Mouse (Mus musculus): ENCODE measurements at regions not wholly inside any gene's neighbourhood (a gene's known extent, or its start where the extent isn't known, plus 50 kb on each side); places are given as distances from the start of the nearest gene placed in this dataset.

DNA sequence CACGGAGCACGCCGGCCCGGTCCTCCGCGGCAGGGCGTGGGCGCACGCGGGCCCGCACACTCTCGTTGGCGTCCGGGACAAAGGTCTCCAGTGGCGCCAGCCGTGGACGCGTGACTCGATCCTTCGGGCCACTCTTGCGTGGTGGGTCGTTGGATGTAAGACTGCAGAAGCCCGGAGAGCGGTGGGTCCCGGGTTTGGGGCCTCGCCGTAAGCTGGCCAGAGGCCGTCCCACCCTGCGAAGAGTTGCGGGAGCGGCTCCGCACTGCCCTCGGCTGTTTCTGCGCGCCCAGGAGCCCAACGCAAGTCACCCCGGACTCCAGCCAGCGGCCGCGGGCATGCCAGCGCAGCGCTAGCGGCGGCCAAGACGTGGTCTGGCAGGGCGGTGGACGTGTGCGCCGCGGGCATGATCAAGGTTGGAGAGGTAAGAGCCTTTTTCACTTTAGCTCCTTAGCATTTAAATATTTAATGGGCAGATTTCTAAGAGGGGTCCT, 63.0 kb upstream of the Ppara start:
- TF ChIP-seq GATA1 (IDR thresholded peaks at IDR 0.05; ENCODE audit: low read length) (no peak), TAL1 (IDR thresholded peaks at IDR 0.05; ENCODE audit: low read length) (no peak)
